In genomic region chr11:36566146-36566545, GRCm38 (mm10) we compare ENCODE assay signal across 15 mouse cellular contexts.
DNase-seq lines count a peak whose midpoint lies in the region; ATAC-seq lines count a peak whose summit lies in the region.
"Had no signal": no experiment of that assay in that cellular context is flagged by ENCODE, and none has a peak within 500 bp of the region (broad histone marks: within the 10 kb centered on the region; RNA-seq: fewer than 3 reads in every experiment).

No protein-coding gene starts in this region.

- peak overlapping the region; percentile 40; the same call in 1 of the 2 replicates for H3K27ac ChIP-seq in forebrain, embryonic 15.5 days (replicated peaks)
- H3K27ac ChIP-seq in forebrain, embryonic 10.5 days, result no peak overlapping the region
- H3K27ac ChIP-seq in embryonic facial prominence, embryonic 10.5 days (replicated peaks), result no peak overlapping the region
- H3K27ac ChIP-seq: left cerebral cortex, adult 2 months; neural tube, embryonic 12.5 days had no signal

- ATAC-seq in forebrain, embryonic 15.5 days (replicated peaks), result peak; percentile 62; the same call in 1 of the 2 replicates

- peaks cover 9% of the 10 kb centered on the region; the same call in 1 of the 2 replicates for H3K4me1 ChIP-seq in forebrain, embryonic 15.5 days
- peaks cover 12% of the 10 kb centered on the region; the same call in 1 of the 2 replicates for H3K4me1 ChIP-seq in forebrain, embryonic 10.5 days
- no peaks in the 10 kb centered on the region for H3K4me1 ChIP-seq in embryonic facial prominence, embryonic 10.5 days
- H3K4me1 ChIP-seq: megakaryocyte, embryonic 14.5 days; neural tube, embryonic 12.5 days had no signal

- H3K27me3 ChIP-seq in forebrain, embryonic 15.5 days, result no peaks in the 10 kb centered on the region
- H3K27me3 ChIP-seq in forebrain, embryonic 10.5 days (ENCODE audit: poor library complexity, severe bottlenecking), result no peaks in the 10 kb centered on the region
- H3K27me3 ChIP-seq in embryonic facial prominence, embryonic 10.5 days (replicated peaks; ENCODE audit: low read depth, poor library complexity, severe bottlenecking), result no peaks in the 10 kb centered on the region
- H3K27me3 ChIP-seq: megakaryocyte, embryonic 14.5 days; neural tube, embryonic 12.5 days had no signal

- H3K9ac ChIP-seq in forebrain, embryonic 15.5 days (replicated peaks), result no peak overlapping the region
- H3K9ac ChIP-seq: neural tube, embryonic 12.5 days had no signal

- H3K4me3 ChIP-seq in forebrain, embryonic 15.5 days, result no peak overlapping the region
- no peak overlapping the region for H3K4me3 ChIP-seq in forebrain, embryonic 10.5 days
- H3K4me3 ChIP-seq in embryonic facial prominence, embryonic 10.5 days, result no peak overlapping the region
- H3K4me3 ChIP-seq: left cerebral cortex, adult 2 months; megakaryocyte, embryonic 14.5 days; neural tube, embryonic 12.5 days had no signal

- no peaks in the 10 kb centered on the region for H3K9me3 ChIP-seq in forebrain, embryonic 15.5 days
- no peaks in the 10 kb centered on the region for H3K9me3 ChIP-seq in forebrain, embryonic 10.5 days
- H3K9me3 ChIP-seq in embryonic facial prominence, embryonic 10.5 days, result no peaks in the 10 kb centered on the region
- H3K9me3 ChIP-seq: megakaryocyte, embryonic 14.5 days; neural tube, embryonic 12.5 days had no signal

- no peaks in the 10 kb centered on the region for H3K36me3 ChIP-seq in forebrain, embryonic 15.5 days
- no peaks in the 10 kb centered on the region for H3K36me3 ChIP-seq in forebrain, embryonic 10.5 days (replicated peaks)
- no peaks in the 10 kb centered on the region for H3K36me3 ChIP-seq in embryonic facial prominence, embryonic 10.5 days (replicated peaks)
- H3K36me3 ChIP-seq: G1E; neural tube, embryonic 12.5 days had no signal

- H3K4me2 ChIP-seq in forebrain, embryonic 15.5 days (replicated peaks), result no peak overlapping the region
- H3K4me2 ChIP-seq: neural tube, embryonic 12.5 days had no signal

- DNase-seq in forebrain, embryonic 10.5 days (ENCODE audit: extremely low spot score, low spot score), result no peak
- peak; percentile 67 for DNase-seq in right cerebral cortex, adult 18-20 months
- DNase-seq in right cerebral cortex, postnatal 4 days, result no peak
- DNase-seq in layer of hippocampus, postnatal 25 days (ENCODE audit: extremely low spot score in 1 of 2, low spot score in 1 of 2), result peak; percentile 42 to 56
- no peak for DNase-seq in embryonic facial prominence, embryonic 10.5 days (ENCODE audit: low spot score)
- no peak for DNase-seq in kidney, adult 8-10 months
- DNase-seq in embryo, embryonic 10 days (ENCODE audit: low spot score), result no peak
- DNase-seq: heart, adult 18-20 months; lung, adult 18-20 months; thymus, postnatal 25 days had no signal

- 49% methylated on average over 2 of the region's 2 CpGs for WGBS in forebrain, embryonic 15.5 days
- 85% methylated on average over 2 of the region's 2 CpGs for WGBS in forebrain, embryonic 10.5 days
- 71% methylated on average over 2 of the region's 2 CpGs for WGBS in embryonic facial prominence, embryonic 10.5 days

Comparison
In these comparisons a context has a peak if more than half of its experiments do, and no peak if none do; other contexts are left out.
1. DNase-seq: peak in right cerebral cortex, adult 18-20 months (single experiment) and layer of hippocampus, postnatal 25 days (2 of 2); none in forebrain, embryonic 10.5 days (single experiment), right cerebral cortex, postnatal 4 days (single experiment), embryonic facial prominence, embryonic 10.5 days (single experiment), kidney, adult 8-10 months (0 of 2) and embryo, embryonic 10 days (single experiment).